ENCODE assay signal across 22 mouse cellular contexts in the genomic region with DNA sequence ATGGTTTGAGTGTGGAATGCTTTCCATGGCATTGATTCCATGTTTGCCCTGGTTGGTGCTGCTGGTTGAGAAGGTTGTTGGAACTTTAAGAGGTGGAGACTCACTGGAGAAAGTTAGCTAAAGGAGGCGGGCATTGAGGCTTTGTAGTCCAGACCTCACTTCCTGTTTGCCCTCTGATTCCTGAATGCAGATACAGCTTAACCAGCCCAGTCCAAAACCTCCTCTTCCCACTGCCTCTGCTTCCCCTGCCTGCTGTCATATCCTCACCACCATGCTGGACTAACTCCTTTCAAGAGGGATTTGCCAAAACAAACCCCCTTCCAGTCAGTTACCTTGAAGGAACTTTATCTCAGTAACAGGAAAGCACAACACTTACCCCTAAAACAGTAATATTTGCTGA. TPM values are rescaled to one million over a fixed set of nuclear protein-coding genes. Genes with fewer than 3 reads are reported as not detected.
DNase-seq lines count a peak whose midpoint lies in the region; ATAC-seq lines count a peak whose summit lies in the region.
"Had no signal": no experiment of that assay in that cellular context is flagged by ENCODE, and none has a peak within 500 bp of the region (broad histone marks: within the 10 kb centered on the region; RNA-seq: fewer than 3 reads in every experiment).

No protein-coding gene starts in this region.

- DNase-seq in 3T3-L1 (ENCODE audit: low read depth, low spot score): peak; percentile 6
- DNase-seq in 416B (ENCODE audit: low read depth): peak; percentile 5
- DNase-seq in R1 (ENCODE audit: low read depth, low spot score): peak; percentile 8
- no peak for DNase-seq in gastrocnemius, adult 8-10 months (ENCODE audit: low spot score in 2 of 2)
- no peak for DNase-seq in frontal cortex, postnatal 10 days (ENCODE audit: low spot score in 2 of 2)
- no peak for DNase-seq in adrenal gland, postnatal 36 days
- no peak for DNase-seq in ovary, postnatal 36 days (ENCODE audit: low spot score)
- DNase-seq: adrenal gland, adult 2 months; adrenal gland, postnatal 10 days; cerebellum, adult 11 months; cerebellum, adult 18-20 months; cerebellum, adult 8-10 months; cerebellum, adult 9-11 months; cerebellum, postnatal 14 days; cerebellum, postnatal 36 days; forebrain, postnatal 0 days had no signal

- peak; percentile 27; the same call in 1 of the 2 replicates for ATAC-seq in granulocyte monocyte progenitor cell, adult 5-6 weeks (replicated peaks; ENCODE audit: poor library complexity, severe bottlenecking)
- ATAC-seq: forebrain, embryonic 13.5 days; forebrain, embryonic 15.5 days; forebrain, postnatal 0 days; Patski had no signal

RNA-seq across cellular contexts. Expression of a gene that starts 4.0 kb away (rescaled TPM):
- total RNA-seq in granulocyte monocyte progenitor cell, adult 5-6 weeks (2014; fragmentation: Nextera tagmentation): not detected in 2 replicates
- total RNA-seq in granulocyte monocyte progenitor cell, adult 5-6 weeks (2017): not detected in 2 replicates
- total RNA-seq in gastrocnemius, adult 8-10 months (2022): not detected
- total RNA-seq in adrenal gland, postnatal 36 days (2021): not detected
- total RNA-seq: adrenal gland, adult 2 months; adrenal gland, postnatal 10 days; adrenal gland, postnatal 4 days; forebrain, postnatal 0 days; G1E had no signal

RNA-seq across cellular contexts. Expression of a gene that starts 27.4 kb away (rescaled TPM):
- total RNA-seq in granulocyte monocyte progenitor cell, adult 5-6 weeks (2014; fragmentation: Nextera tagmentation): not detected in 2 replicates
- total RNA-seq in granulocyte monocyte progenitor cell, adult 5-6 weeks (2017): not detected in 2 replicates
- not detected for total RNA-seq in gastrocnemius, adult 8-10 months (2022)
- total RNA-seq in adrenal gland, postnatal 36 days (2021): not detected
- total RNA-seq: adrenal gland, adult 2 months; adrenal gland, postnatal 10 days; adrenal gland, postnatal 4 days; forebrain, postnatal 0 days; G1E had no signal

RNA-seq across cellular contexts. Expression of a gene that starts 39.7 kb away (rescaled TPM):
- not detected in 2 replicates for total RNA-seq in granulocyte monocyte progenitor cell, adult 5-6 weeks (2014; fragmentation: Nextera tagmentation)
- total RNA-seq in granulocyte monocyte progenitor cell, adult 5-6 weeks (2017): not detected in 2 replicates
- not detected for total RNA-seq in gastrocnemius, adult 8-10 months (2022)
- total RNA-seq in adrenal gland, postnatal 36 days (2021): not detected
- total RNA-seq: adrenal gland, adult 2 months; adrenal gland, postnatal 10 days; adrenal gland, postnatal 4 days; forebrain, postnatal 0 days had no signal

Comparison
In these comparisons a context has a peak if more than half of its experiments do, and no peak if none do; other contexts are left out.
1. DNase-seq: peak in 3T3-L1 (single experiment), 416B (single experiment) and R1 (single experiment); none in gastrocnemius, adult 8-10 months (0 of 2), frontal cortex, postnatal 10 days (0 of 2), adrenal gland, postnatal 36 days (0 of 2) and ovary, postnatal 36 days (single experiment).